Mouse (Mus musculus): ENCODE results near the gene Dscaml1. TPM values are rescaled to one million over a fixed set of nuclear protein-coding genes. Genes with fewer than 3 reads are reported as not detected.

The Dscaml1 gene
- total RNA-seq, 2 experiments from 2014 or later: 73.7 to 75.4 TPM

DNA sequence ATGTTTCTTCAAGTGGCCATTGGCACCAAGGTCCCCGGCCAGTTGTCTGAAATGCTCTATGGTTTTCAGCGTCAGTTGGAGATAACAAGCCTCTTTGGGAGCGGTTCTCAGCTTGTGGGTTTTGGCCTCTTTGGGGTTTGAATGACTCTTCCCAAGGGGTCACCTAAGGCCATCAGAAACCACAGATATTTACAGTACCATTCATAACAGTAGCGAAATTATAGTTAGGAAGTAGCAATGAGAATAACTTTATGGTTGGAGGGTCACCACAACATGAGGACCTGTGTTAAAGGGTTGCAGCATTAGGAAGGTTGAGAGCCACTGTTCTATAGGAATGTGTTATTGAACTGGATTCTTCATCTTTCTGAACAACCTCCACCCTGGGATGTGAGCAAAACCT, 24.9 kb downstream of the Dscaml1 start:
- no peak for DNase-seq (ENCODE audit: low spot score in 2 of 2)

DNA sequence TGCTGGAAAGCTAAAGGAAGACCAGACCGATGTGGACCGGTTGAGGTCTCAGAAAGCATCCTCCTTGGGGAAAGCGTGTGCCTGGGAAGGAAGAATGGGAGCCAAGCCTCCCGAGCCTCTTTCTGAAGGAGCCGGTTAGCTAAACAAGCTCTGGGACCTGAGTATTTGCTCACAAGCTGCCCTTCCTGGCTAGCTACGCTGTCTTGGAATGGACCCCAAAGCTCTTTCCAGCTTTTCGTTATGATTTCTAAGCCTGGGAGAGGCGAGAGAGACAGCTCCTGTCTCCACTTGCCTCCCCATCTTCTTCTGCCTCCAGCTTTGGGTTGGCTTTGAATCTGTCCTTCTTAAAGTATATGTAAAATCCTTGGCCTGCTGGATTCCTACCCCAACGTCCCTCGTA, 27.6 kb downstream of the Dscaml1 start:
- DNase-seq (ENCODE audit: low spot score in 2 of 2): no peak

DNA sequence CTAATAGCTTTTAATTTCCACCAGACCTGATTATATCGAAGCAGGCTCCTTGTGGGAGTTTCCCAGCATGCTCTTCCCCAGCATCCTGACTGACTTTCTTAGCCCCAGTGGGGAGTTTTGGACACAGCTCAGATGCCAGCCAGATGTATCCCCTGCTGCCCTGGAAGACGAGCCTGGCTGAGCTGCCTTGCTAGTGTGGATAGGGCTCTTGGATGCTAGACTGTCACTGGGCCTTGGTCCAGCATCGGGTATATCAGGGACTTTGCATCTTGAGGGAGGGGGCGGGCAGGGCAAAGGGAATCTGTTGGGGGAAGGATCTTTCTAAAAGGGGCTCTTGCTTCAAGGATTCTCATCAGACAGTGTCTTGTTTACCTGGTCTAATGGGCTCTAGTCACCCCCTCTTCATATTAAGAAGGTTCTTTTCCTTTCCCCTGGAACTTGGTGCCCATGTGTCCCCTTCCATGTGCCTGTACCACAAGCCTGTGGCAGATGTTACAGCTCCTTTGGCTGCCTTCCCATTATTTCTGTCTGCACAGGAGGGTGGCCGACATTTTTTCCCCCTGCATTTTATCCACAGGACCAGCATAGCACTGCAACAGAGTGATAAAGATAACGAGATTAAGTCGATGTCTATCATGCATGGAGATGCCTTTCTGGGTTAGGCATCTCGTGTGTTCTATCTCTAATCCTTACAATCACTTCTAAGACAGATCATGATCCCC, 28.6 kb downstream of the Dscaml1 start:
- no peak for DNase-seq (ENCODE audit: low spot score in 2 of 2)

DNA sequence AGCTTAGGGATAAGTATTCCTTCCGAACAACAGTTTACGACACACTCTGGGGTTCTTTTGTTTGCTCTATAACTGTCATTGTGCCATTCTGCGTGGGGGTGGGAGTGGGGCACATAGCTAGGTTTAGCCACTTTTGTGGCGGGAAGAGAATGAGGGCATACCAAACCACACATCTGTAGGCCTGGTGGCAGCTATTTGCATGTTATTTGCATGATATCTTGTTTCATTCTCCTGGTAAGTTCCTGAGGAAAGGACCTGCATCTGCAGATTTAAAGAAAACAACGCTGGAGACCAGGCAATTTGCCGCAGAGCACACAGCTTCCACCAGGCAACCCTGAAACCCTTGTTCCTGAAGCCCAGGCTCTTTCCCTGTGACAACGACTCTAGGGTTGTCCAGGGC, 30.8 kb downstream of the Dscaml1 start:
- no peak for DNase-seq (ENCODE audit: low spot score in 2 of 2)

DNA sequence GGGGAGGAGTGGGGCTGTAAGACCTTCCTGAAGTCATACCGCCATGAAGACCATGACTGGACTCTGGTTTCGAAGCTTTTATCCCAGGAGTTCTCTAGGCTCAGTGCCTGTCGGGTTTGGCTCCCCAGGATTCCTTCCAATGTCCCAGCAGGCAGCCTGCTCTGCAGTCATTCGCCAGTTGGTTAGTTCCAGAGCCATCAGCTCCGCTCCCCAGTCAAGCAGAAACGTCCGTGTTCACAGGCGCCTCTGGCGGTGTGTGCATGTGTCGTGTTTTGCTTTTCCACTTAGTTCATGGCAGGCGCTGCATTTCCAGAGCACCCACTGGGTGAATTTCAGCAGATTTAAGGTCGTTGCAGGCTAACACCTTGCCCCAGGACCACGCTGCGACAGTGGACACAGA, 31.9 kb downstream of the Dscaml1 start:
- peak; percentile 55 to 72 for DNase-seq (ENCODE audit: low spot score in 2 of 2)

DNA sequence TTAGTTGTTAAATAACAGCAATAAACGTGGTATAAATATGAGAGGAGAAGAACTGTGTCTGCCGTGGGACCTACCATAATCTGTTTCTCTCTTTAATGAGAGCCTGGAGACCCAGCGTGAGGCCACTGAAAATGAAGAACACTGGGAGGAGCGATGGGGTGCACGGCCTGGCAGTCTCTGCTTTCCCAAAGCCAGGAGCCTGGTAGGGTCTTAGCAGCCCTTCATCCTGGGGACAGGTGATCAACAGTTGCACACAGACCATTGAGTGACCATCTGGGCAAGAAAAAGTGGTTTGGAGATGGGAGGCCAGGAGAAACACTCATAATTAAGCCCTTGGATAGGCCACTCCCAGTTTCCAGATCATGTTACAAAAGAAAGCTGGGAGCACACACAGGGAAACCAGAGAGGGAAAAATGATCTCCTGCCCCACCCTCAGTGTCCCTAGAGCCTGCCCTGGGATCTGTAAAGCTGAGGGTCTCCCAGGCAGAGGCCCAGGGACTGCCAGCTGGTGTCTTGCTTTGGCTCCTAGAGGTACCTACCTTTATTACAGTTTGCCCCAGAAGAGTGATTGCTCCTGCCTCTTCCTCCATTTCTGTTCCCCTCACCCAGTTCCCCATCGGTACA, 39.1 kb downstream of the Dscaml1 start:
- DNase-seq (ENCODE audit: low spot score in 2 of 2): no peak

DNA sequence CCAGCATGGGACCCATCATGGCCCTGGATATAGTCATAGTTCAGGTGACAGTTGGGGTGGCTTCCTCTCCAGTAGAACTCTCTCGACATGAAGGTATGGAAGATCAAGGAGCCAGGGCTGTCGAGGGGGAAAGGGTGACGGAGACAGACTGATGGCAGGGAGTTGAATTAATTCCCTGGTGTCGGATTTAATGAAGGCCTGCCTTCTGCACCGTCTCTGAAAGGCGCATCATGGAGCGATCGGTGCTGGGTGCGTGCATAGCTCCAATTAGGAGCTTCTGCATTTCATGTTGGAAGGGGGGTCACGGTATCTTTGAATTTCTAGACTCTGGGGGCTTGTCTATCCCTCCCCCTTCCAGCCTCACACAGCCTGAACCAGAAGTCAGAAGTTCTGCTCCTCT, 41.8 kb downstream of the Dscaml1 start:
- DNase-seq (ENCODE audit: low spot score in 2 of 2): no peak

DNA sequence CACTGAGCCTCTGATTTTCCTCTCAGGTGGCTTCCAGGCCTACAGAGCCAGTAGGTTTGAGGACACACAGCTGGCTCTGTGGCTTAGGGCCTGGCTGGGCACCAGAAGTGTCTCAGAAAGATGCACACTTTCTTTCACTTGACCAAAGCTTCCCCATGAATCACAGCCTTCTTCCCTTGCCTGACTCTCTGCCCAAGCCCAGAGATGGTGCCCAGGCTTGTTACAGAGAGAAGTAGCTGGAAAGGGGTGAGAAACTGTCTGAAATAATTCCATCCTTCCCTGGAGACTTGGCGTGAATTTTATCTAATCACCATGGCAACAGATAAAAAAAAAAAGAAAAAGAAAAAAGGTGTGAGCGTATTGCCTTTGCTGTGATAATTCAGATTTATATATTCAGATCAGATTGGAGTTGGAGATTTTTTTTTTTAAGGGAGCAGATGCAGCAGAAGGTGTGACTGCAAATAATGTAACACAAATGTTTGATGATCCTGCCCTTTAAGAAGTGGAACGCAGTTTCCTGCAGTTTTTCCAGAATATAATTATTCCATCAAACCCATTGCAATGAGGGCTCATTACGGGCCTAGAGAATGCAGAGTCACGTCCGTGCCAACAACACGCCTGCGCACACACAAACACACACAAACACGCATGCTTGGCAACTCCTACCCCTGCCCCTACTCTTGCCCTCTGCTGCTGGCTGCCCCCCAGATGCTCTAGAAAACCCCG, 44.5 kb downstream of the Dscaml1 start:
- peak; percentile 58 to 73 for DNase-seq (ENCODE audit: low spot score in 2 of 2)

DNA sequence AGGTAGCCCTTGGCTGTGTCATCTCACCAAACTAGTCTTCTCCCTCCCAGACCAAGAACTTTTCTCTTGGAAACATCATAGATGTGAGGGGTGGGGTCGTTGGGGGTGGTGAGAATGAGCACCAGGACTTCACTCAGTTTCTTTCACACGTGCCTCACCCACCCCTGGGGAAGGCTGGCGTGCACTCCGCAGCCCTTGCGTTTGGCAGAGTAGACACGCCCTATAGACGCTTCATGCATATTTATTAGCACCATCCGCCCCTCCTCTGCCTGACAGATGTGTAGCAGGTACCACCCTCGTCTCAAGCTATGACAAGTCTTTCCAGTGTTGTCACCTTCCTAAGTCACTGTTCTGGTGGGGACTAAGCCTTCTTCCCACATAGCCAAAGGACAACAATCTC, 45.3 kb downstream of the Dscaml1 start:
- DNase-seq (ENCODE audit: low spot score in 2 of 2): no peak

DNA sequence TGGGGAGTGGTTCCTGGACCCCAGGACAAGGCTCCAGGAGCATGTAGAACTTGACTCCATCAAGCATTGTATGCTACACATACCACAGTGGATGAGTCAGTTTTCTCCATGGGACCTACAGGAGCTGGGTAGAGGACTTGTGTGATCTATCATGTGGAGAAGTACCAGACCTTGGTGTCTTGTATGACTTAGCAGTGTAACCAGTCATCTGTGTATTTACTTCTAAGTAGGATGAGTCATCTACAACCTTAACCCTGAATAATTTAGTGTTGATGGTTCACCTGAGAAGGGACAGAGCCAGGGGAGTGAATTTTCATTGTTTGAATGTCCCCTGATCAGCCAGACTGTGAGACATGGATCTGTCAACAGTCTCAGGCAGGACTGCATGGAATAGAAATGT, 48.4 kb downstream of the Dscaml1 start:
- no peak for DNase-seq (ENCODE audit: low spot score in 2 of 2)

DNA sequence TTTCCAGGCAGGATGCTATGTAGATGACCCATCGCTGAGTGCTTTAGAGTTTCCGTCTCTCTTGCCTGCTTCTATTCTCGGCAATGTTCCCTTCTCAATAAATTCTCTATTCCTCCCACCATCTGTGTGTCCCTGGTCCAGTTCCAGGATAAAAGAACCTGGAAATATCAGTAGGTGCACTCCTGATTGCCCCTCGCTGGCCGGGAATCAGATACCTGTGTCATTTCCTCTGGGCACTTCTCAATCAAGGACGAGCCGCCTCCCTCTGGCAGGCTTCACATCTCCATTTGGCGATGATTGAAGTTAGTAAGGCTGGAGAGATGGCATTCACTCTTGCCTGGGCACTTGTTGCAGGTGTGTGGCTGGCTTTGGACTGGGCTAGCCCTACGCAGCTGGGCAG, 54.5 kb downstream of the Dscaml1 start:
- no peak for DNase-seq (ENCODE audit: low spot score in 2 of 2)

DNA sequence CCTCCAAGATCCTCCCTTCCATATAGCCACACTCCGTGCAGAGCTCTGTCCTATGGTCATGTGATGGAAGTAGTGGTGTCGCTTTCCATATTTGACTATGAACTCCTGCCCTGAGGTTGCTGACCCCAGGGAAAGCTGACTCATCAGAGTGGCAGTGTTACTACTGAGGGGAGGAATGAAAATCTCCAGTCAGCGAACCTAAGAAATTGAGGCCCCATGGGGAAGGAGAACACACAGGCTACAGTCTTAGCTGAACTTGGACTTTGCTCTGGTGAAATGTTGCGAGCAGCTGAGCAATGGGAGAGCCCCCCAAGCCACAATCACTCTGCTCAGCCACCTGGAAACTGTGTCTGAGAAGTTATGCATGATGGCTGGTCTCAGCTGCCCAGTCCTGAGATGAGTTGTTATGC, 60.2 kb downstream of the Dscaml1 start:
- no peak for DNase-seq (ENCODE audit: low spot score in 2 of 2)

DNA sequence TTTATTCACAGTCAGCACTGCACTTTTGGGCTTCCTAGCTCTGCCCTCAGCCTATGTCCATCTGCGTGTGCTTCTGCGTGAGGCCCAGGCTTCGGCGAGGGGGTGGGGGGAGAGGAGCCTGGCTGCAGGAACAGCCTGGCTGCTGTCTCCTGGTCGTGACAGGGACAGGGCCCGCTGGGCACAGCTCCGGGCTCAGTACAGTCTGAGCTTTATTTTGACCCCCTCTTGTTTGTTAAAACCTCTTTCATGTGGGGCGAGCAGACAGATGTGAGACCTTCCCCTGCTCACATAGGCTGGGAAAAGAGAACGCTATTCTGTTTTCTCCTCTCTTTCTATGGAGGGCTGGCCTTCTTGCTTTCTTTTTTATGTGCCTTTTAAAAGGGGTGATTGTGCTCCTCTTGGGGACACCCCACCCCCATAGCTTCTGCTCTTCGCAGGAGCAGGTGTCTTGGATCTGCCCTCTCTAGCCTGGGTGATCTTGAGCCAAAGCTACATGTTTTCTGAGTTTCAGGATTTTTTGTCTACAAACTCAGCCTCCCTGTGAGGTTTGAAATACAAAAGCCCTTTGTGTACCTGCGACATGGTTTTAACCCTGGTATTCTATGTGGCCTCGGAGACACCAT, 60.9 kb downstream of the Dscaml1 start:
- peak in 1 of 2 experiments; percentile 45 for DNase-seq (ENCODE audit: low spot score in 2 of 2)

DNA sequence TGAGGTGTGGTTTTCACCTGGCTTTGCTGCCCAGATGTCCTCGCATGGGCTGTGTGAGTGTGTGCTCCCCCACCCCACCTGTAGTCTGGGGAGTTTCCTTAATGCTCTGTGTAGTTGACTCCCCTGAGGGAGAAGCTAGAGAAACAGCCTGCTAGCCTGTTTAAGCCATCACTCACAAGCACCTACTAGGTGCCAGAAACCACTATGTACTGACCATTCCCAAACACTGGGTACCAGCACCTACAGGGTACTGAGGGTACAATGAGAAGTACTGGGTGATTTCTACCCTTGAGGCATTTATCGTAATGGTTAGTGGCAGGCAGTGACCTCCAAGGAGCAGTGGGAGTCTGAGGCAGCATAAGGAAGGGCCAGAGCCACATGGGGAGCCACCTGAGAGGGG, 64.5 kb downstream of the Dscaml1 start:
- no peak for DNase-seq (ENCODE audit: low spot score in 2 of 2)

DNA sequence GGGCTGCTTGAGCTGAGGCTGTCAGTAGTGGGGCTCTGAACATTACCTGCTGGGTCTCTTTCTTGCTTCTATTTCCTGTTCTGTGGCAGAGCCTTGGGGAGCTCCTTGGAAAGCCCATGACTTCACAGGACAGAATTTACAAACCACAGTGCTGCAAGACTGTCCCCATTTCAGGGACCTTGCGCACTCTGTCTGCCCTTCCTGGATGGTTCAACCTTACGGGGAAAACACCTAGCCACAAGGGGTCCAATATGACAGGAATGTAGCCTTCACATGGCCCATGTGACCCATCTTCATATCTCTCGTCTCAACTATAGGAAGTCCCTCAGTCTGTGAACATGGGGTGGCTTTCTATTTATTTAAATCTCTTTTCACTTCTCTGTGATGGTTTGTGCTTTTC, 68.5 kb downstream of the Dscaml1 start:
- no peak for DNase-seq (ENCODE audit: low spot score in 2 of 2)

DNA sequence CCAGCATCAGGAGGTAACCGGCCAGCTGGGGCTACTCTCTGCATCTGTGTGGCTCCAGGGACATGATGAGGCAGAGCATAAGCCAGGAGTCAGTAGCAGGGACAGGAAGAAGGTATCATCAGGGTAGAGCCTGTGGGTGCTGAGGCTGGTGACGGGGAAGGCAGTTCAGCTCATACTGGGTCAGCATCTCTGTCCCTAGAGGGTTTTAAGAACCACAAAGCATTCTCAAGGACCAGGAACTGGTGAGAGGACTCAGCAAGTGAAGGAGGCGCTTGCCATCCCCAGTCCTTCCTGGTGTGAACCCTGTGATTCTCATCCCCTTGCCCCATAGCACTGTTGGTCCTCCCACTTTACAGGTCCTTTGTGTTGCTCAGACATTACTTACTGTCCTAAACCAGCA, 69.9 kb downstream of the Dscaml1 start:
- DNase-seq (ENCODE audit: low spot score in 2 of 2): no peak

DNA sequence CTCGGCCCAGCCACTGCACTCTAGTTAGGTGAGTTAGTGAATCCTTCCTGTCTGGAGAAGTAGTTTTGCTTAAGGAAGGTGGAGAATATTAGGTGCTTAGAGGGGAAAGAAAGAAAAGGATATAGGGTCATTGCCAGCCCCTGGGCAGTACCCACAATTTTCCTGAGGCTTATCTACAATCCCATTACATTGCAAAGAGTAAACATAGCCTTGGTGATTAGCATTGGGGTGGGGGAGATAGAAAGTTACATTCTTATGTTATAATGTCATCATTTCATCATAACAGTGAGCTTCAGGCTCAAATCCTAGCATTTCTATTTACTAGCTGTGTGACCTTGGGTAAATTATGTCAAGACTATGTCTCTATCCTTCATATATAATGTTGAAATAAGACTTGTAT, 70.5 kb downstream of the Dscaml1 start:
- DNase-seq (ENCODE audit: low spot score in 2 of 2): no peak

DNA sequence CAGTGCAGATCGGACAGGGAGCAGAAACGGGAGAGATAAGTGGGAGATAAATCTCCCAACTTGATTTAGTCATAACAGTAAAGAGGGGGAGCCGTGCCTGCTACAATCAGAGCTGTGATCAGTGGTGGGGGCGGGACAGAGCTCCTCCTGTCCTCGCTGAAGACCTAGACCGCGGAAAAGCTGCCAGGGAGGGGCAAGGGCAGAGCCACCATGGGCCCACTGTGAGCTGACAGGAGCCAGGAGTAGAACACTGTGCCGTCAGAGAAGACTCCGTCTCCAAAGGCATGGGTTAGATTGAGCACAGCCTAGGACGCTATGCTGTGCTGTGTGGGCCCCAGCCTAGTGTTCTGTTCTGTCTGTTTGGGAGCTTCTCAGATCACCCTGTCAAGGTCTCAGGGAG, 72.8 kb downstream of the Dscaml1 start:
- no peak for DNase-seq (ENCODE audit: low spot score in 2 of 2)

DNA sequence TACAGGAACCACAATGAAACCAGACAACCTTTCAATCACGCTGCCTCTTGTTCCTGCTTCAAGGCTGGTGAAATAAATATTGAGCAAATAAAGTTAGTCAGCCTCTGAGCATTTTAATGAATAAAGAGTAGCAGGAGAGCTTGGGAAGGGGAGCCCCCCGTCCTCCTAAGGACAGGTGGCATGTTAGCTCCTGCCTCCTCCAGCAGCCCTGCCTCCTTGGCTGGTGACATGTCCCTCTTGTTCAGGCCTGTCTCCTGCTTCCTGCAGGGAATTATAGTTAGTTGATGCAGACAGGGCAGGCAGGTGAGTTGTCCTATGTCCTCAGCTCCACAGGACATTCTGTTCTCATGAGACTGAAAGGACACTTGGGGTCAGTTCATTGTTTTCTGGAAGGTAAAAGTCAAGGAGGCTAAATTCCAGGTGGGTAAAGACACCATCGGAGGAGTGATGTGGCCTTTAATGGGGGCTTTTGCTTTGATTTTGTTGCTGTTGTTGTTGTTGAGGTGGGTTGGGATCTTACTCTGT, 73.7 kb downstream of the Dscaml1 start:
- no peak for DNase-seq (ENCODE audit: low spot score in 2 of 2)

DNA sequence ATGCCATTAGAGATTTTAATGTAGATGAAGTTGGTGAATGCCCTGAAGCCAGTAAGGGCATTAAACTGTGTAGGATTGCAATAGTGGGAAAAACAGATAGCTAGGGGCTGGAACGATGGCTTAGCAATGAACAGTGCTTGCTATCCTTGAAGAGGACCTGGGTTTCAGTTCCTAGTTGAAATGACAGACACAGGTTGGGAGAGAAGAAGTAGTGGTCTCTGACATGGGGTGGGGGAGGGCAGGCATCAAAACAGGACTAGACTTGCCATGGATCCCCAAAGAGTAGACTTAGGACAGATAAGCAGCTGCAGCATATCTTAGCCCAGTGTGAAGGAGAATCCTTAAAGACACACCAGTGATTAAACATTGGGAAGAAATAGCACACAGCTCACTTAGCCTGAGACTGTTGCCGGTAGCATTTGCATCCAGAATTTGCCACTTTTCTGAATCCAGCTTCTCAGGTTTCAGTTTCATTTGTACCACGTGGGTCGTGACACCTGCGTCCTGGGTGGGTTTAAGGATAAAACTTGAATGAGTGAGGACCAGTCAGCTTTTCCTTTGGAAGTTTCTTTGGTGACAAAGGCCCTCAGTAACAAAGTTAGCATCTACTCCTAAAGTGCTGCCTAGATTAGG, 75.0 kb downstream of the Dscaml1 start:
- no peak for DNase-seq (ENCODE audit: low spot score in 2 of 2)

DNA sequence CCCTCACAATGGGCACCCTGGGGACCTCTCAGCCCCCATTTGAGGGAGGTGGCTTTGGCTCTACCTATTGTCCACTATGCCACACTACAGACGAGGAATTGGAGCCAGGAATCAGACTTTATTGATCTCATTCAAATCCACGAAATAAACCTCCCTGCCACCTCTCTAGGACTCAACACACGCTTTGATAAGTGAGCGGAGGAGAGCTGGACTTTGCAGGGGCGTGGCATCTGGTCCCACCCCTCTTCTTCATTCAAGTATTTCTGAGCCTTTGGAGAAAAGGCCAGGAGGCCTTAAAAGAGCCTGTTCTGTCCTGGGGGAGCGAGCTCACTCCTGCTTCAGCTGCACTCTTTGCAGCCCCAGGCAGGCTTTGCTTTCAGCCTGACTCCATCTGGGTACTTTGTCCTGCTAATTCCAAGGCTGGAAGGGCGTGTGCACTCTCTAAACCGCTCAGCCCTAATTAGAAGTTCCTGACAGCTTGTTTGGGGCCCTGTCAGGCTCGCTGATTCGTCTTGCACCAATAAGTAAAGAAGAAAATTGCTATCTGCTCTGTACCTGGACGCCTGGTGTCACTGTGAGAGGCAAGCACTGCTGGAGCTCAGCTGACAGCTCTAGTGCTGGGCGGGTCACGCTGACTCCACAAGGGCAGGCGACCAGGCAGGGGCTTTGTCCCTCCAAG, 75.7 kb downstream of the Dscaml1 start:
- DNase-seq (ENCODE audit: low spot score in 2 of 2): no peak
